Mouse (Mus musculus) bone marrow, adult 2 months (tissue): ENCODE measurements around the gene Sergef.

ENCODE experiments used
- CTCF ChIP-seq: fragments of 200-500 bp; IDR thresholded peaks from 2 replicates; pipeline ENCODE4 v1.5.1; 2011; ENCODE audit warnings: low read length, control low read depth; ENCODE audit not compliant: control insufficient read depth, insufficient read depth
- POLR2A ChIP-seq: fragments of 200-500 bp; IDR thresholded peaks from 2 replicates; pipeline ENCODE4 v1.6.1; 2011; ENCODE audit warnings: low read depth, mild to moderate bottlenecking, control low read depth, low read length, borderline replicate concordance; ENCODE audit not compliant: control insufficient read depth

- TF ChIP-seq CTCF (no peak), POLR2A (no peak)
Observed at GRCm38 (mm10) chr7:46534767-46535428, 104.7 kb downstream of the Sergef start.
